16 mouse cellular contexts compared by ENCODE assay signal in genomic region chr6:28754127-28754898, GRCm38 (mm10).
A peak's percentile ranks its signal among the peaks of the same experiment; 100 is the strongest.
DNase-seq lines count a peak whose midpoint lies in the region; ATAC-seq and TF ChIP-seq lines count a peak whose summit lies in the region.
"Had no signal": no experiment of that assay in that cellular context is flagged by ENCODE, and none has a peak within 500 bp of the region (broad histone marks: within the 10 kb centered on the region; RNA-seq: fewer than 3 reads in every experiment).

No protein-coding gene starts in this region.

- no peak for TF ChIP-seq CTCF in left cerebral cortex, adult 2 months (IDR thresholded peaks at IDR 0.05)
- no peak for TF ChIP-seq CTCF in olfactory bulb, adult 2 months (IDR thresholded peaks at IDR 0.05; ENCODE audit: insufficient read depth, low read depth, low read length)

- intact Hi-C loops in left cerebral cortex, adult 2 months (cut with DNase I): loop anchor here (5.0 kb wide), 1 partner anchor 197 kb away; no protein-coding TSS in a partner anchor

- no peak overlapping the region for H3K4me3 ChIP-seq in embryonic facial prominence, embryonic 13.5 days
- no peak overlapping the region for H3K4me3 ChIP-seq in embryonic facial prominence, embryonic 10.5 days
- H3K4me3 ChIP-seq in left cerebral cortex, adult 2 months: no peak overlapping the region
- no peak overlapping the region for H3K4me3 ChIP-seq in olfactory bulb, adult 2 months (ENCODE audit: insufficient read depth, low read depth, low read length)
- H3K4me3 ChIP-seq: limb, embryonic 12.5 days; stomach, embryonic 15.5 days had no signal

- H3K9me3 ChIP-seq in embryonic facial prominence, embryonic 13.5 days: no peaks in the 10 kb centered on the region
- H3K9me3 ChIP-seq in embryonic facial prominence, embryonic 10.5 days: no peaks in the 10 kb centered on the region
- H3K9me3 ChIP-seq: limb, embryonic 12.5 days; stomach, embryonic 15.5 days had no signal

- no peaks in the 10 kb centered on the region for H3K27me3 ChIP-seq in embryonic facial prominence, embryonic 13.5 days
- H3K27me3 ChIP-seq in embryonic facial prominence, embryonic 10.5 days (replicated peaks; ENCODE audit: low read depth, poor library complexity, severe bottlenecking): no peaks in the 10 kb centered on the region
- H3K27me3 ChIP-seq: CH12.LX; limb, embryonic 12.5 days; Patski; stomach, embryonic 15.5 days had no signal

- WGBS in embryonic facial prominence, embryonic 13.5 days: 74% methylated on average over 6 of the region's 6 CpGs
- 86% methylated on average over 6 of the region's 6 CpGs for WGBS in embryonic facial prominence, embryonic 10.5 days
- WGBS in olfactory bulb, adult 2 months: 56% methylated on average over 6 of the region's 6 CpGs

- no peak overlapping the region for H3K9ac ChIP-seq in embryonic facial prominence, embryonic 13.5 days
- H3K9ac ChIP-seq: limb, embryonic 12.5 days; stomach, embryonic 15.5 days had no signal

- no peak for DNase-seq in embryonic facial prominence, embryonic 10.5 days (ENCODE audit: low spot score)
- no peak for DNase-seq in left cerebral cortex, adult 2 months (ENCODE audit: extremely low spot score in 1 of 2, low spot score in 2 of 2)
- DNase-seq in left cerebral cortex, adult 8-10 months (ENCODE audit: low spot score in 2 of 2): no peak
- DNase-seq in liver: peak; percentile 41
- no peak for DNase-seq in kidney, adult 9 months
- no peak for DNase-seq in yolk sac, embryonic 10.5 days (ENCODE audit: low spot score)
- DNase-seq: cerebellum, adult 9-11 months; kidney, postnatal 10 days; thymus, postnatal 14 days had no signal

- no peak overlapping the region for H3K4me2 ChIP-seq in embryonic facial prominence, embryonic 13.5 days
- H3K4me2 ChIP-seq: limb, embryonic 12.5 days; stomach, embryonic 15.5 days had no signal

- ATAC-seq in embryonic facial prominence, embryonic 13.5 days (ENCODE audit: insufficient number of reproducible peaks, insufficient read depth, low FRiP score, low TSS enrichment, low read depth): no peak
- ATAC-seq: lung, postnatal 0 days; Patski had no signal

- H3K36me3 ChIP-seq in embryonic facial prominence, embryonic 13.5 days: no peaks in the 10 kb centered on the region
- H3K36me3 ChIP-seq in embryonic facial prominence, embryonic 10.5 days (replicated peaks): no peaks in the 10 kb centered on the region
- H3K36me3 ChIP-seq: limb, embryonic 12.5 days; stomach, embryonic 15.5 days had no signal

- H3K4me1 ChIP-seq in embryonic facial prominence, embryonic 13.5 days: peaks cover 48% of the 10 kb centered on the region
- peaks cover 26% of the 10 kb centered on the region for H3K4me1 ChIP-seq in embryonic facial prominence, embryonic 10.5 days
- peaks cover 14% of the 10 kb centered on the region for H3K4me1 ChIP-seq in olfactory bulb, adult 2 months (ENCODE audit: control insufficient read depth, insufficient read depth, low read length)
- H3K4me1 ChIP-seq: stomach, embryonic 15.5 days had no signal

- 0 out of 2 replicates have a peak overlapping the region, but pooled peaks have one; percentile 28 for H3K27ac ChIP-seq in embryonic facial prominence, embryonic 13.5 days
- H3K27ac ChIP-seq in embryonic facial prominence, embryonic 10.5 days (replicated peaks): no peak overlapping the region
- H3K27ac ChIP-seq in left cerebral cortex, adult 2 months: peak overlapping the region; percentile 84
- H3K27ac ChIP-seq in olfactory bulb, adult 2 months (ENCODE audit: insufficient read depth, low read depth, low read length): peak overlapping the region; percentile 78
- H3K27ac ChIP-seq: limb, embryonic 12.5 days; stomach, embryonic 15.5 days had no signal

- TF ChIP-seq POLR2A in olfactory bulb, adult 2 months (IDR thresholded peaks at IDR 0.05; ENCODE audit: insufficient read depth, low read depth, low read length): no peak
